Comparison of ENCODE assay signal across 17 mouse cellular contexts in the genomic region with DNA sequence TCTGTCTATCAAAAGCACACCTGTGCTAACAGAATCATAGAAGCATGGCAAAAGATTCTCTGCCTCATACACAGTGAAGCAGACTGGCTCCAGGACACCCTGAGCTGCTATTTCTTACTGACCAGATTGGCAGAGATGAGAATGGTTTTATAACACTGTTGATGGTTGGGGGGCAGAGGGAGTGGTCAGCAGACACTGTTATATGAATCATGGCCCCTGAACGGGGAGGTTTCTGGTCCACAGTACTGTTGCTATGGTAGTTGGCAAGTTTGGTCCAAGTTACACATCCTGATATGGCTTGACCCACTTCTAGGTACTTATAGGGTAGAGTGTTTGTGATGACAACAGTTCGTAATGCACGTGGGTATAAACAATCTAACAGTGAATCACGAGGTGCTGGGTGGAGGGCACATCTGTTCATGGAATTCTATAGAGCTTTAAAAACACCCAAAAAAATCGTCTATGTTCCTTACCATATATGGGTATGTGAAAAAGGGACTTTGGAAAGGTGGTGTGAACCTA. TPM values are rescaled to one million over a fixed set of nuclear protein-coding genes. Genes with fewer than 3 reads are reported as not detected.
A peak's percentile ranks its signal among the peaks of the same experiment; 100 is the strongest.
DNase-seq lines count a peak whose midpoint lies in the region; ATAC-seq lines count a peak whose summit lies in the region.
"Had no signal": no experiment of that assay in that cellular context is flagged by ENCODE, and none has a peak within 500 bp of the region (broad histone marks: within the 10 kb centered on the region; RNA-seq: fewer than 3 reads in every experiment).

No protein-coding gene starts in this region.

- peak; percentile 18 to 24 for DNase-seq in cerebellum, postnatal 25 days
- no peak for DNase-seq in cerebellum, adult 11-12 months
- DNase-seq in spleen, adult 18-20 months: no peak
- DNase-seq: adrenal gland, postnatal 36 days; heart, adult 2 months; liver, embryonic 13.5 days; thymus, postnatal 4 days had no signal

- no peak overlapping the region for H3K9ac ChIP-seq in midbrain, embryonic 12.5 days (replicated peaks)
- no peak overlapping the region for H3K9ac ChIP-seq in midbrain, embryonic 15.5 days
- H3K9ac ChIP-seq in forebrain, embryonic 15.5 days (replicated peaks): no peak overlapping the region
- H3K9ac ChIP-seq in hindbrain, embryonic 16.5 days (ENCODE audit: low read depth, low read length): no peak overlapping the region
- H3K9ac ChIP-seq in kidney, embryonic 14.5 days (ENCODE audit: low read depth, low read length): no peak overlapping the region
- H3K9ac ChIP-seq: embryonic facial prominence, embryonic 12.5 days; liver, embryonic 13.5 days had no signal

- H3K27ac ChIP-seq in midbrain, embryonic 12.5 days (replicated peaks): no peak overlapping the region
- H3K27ac ChIP-seq in midbrain, embryonic 15.5 days: no peak overlapping the region
- H3K27ac ChIP-seq in forebrain, embryonic 15.5 days (replicated peaks): peak overlapping the region; percentile 78
- H3K27ac ChIP-seq in hindbrain, embryonic 16.5 days (ENCODE audit: low read depth, low read length): no peak overlapping the region
- no peak overlapping the region for H3K27ac ChIP-seq in kidney, embryonic 14.5 days (ENCODE audit: low read depth, low read length)
- H3K27ac ChIP-seq: embryonic facial prominence, embryonic 12.5 days; heart, adult 2 months; kidney, postnatal 0 days; liver, embryonic 13.5 days had no signal

- no peaks in the 10 kb centered on the region for H3K27me3 ChIP-seq in midbrain, embryonic 12.5 days
- H3K27me3 ChIP-seq in midbrain, embryonic 15.5 days (replicated peaks): no peaks in the 10 kb centered on the region
- H3K27me3 ChIP-seq in forebrain, embryonic 15.5 days: no peaks in the 10 kb centered on the region
- H3K27me3 ChIP-seq in hindbrain, embryonic 16.5 days (replicated peaks; ENCODE audit: control insufficient read depth, insufficient read depth, low read length): no peaks in the 10 kb centered on the region
- H3K27me3 ChIP-seq in kidney, embryonic 14.5 days (ENCODE audit: control insufficient read depth, insufficient read depth, low read length): no peaks in the 10 kb centered on the region
- H3K27me3 ChIP-seq: embryonic facial prominence, embryonic 12.5 days; liver, embryonic 13.5 days; megakaryocyte, embryonic 14.5 days had no signal

- H3K36me3 ChIP-seq in midbrain, embryonic 12.5 days: no peaks in the 10 kb centered on the region
- no peaks in the 10 kb centered on the region for H3K36me3 ChIP-seq in midbrain, embryonic 15.5 days (replicated peaks)
- no peaks in the 10 kb centered on the region for H3K36me3 ChIP-seq in forebrain, embryonic 15.5 days
- H3K36me3 ChIP-seq in hindbrain, embryonic 16.5 days (ENCODE audit: control insufficient read depth, insufficient read depth, low read length): no peaks in the 10 kb centered on the region
- no peaks in the 10 kb centered on the region for H3K36me3 ChIP-seq in kidney, embryonic 14.5 days (ENCODE audit: control insufficient read depth, insufficient read depth, low read length)
- H3K36me3 ChIP-seq: embryonic facial prominence, embryonic 12.5 days; liver, embryonic 13.5 days had no signal

- WGBS in midbrain, embryonic 12.5 days: 87% methylated on average over 5 of the region's 5 CpGs
- 83% methylated on average over 5 of the region's 5 CpGs for WGBS in midbrain, embryonic 15.5 days
- 77% methylated on average over 5 of the region's 5 CpGs for WGBS in forebrain, embryonic 15.5 days
- 76% methylated on average over 5 of the region's 5 CpGs for WGBS in hindbrain, embryonic 16.5 days
- WGBS in kidney, embryonic 14.5 days: 84% methylated on average over 5 of the region's 5 CpGs

- no peaks in the 10 kb centered on the region for H3K4me1 ChIP-seq in midbrain, embryonic 12.5 days
- H3K4me1 ChIP-seq in midbrain, embryonic 15.5 days: no peaks in the 10 kb centered on the region
- H3K4me1 ChIP-seq in forebrain, embryonic 15.5 days: peaks cover 28% of the 10 kb centered on the region
- H3K4me1 ChIP-seq in hindbrain, embryonic 16.5 days (ENCODE audit: control insufficient read depth, insufficient read depth, low read depth, low read length): no peaks in the 10 kb centered on the region
- no peaks in the 10 kb centered on the region for H3K4me1 ChIP-seq in kidney, embryonic 14.5 days (ENCODE audit: control insufficient read depth, insufficient read depth, low read length)
- H3K4me1 ChIP-seq: embryonic facial prominence, embryonic 12.5 days; liver, embryonic 13.5 days; megakaryocyte, embryonic 14.5 days had no signal

- H3K4me3 ChIP-seq in midbrain, embryonic 12.5 days: no peak overlapping the region
- no peak overlapping the region for H3K4me3 ChIP-seq in midbrain, embryonic 15.5 days
- H3K4me3 ChIP-seq in forebrain, embryonic 15.5 days: no peak overlapping the region
- no peak overlapping the region for H3K4me3 ChIP-seq in hindbrain, embryonic 16.5 days (ENCODE audit: low read length)
- no peak overlapping the region for H3K4me3 ChIP-seq in kidney, embryonic 14.5 days (ENCODE audit: low read length)
- H3K4me3 ChIP-seq: embryonic facial prominence, embryonic 12.5 days; heart, adult 2 months; liver, embryonic 13.5 days had no signal

- no peaks in the 10 kb centered on the region for H3K9me3 ChIP-seq in midbrain, embryonic 12.5 days
- no peaks in the 10 kb centered on the region for H3K9me3 ChIP-seq in midbrain, embryonic 15.5 days
- no peaks in the 10 kb centered on the region for H3K9me3 ChIP-seq in forebrain, embryonic 15.5 days
- H3K9me3 ChIP-seq in hindbrain, embryonic 16.5 days (ENCODE audit: control insufficient read depth, low read length): no peaks in the 10 kb centered on the region
- H3K9me3 ChIP-seq in kidney, embryonic 14.5 days (ENCODE audit: control insufficient read depth, low read length): no peaks in the 10 kb centered on the region
- H3K9me3 ChIP-seq: embryonic facial prominence, embryonic 12.5 days; liver, embryonic 13.5 days had no signal

- ATAC-seq in midbrain, embryonic 12.5 days (ENCODE audit: low FRiP score, low read depth): peak; percentile 32; the same call in 1 of the 2 replicates
- ATAC-seq in midbrain, embryonic 15.5 days (replicated peaks): no peak
- peak; percentile 21; the same call in 1 of the 2 replicates for ATAC-seq in forebrain, embryonic 15.5 days (replicated peaks)
- ATAC-seq in hindbrain, embryonic 16.5 days: peak; percentile 48
- no peak for ATAC-seq in kidney, embryonic 14.5 days (ENCODE audit: low FRiP score, low TSS enrichment)
- ATAC-seq: intestine, embryonic 16.5 days; lung, postnatal 0 days had no signal

- H3K4me2 ChIP-seq in midbrain, embryonic 12.5 days (replicated peaks): no peak overlapping the region
- no peak overlapping the region for H3K4me2 ChIP-seq in midbrain, embryonic 15.5 days
- H3K4me2 ChIP-seq in forebrain, embryonic 15.5 days (replicated peaks): no peak overlapping the region
- H3K4me2 ChIP-seq in hindbrain, embryonic 16.5 days (ENCODE audit: low read length): no peak overlapping the region
- H3K4me2 ChIP-seq in kidney, embryonic 14.5 days (replicated peaks; ENCODE audit: low read depth, low read length): no peak overlapping the region
- H3K4me2 ChIP-seq: embryonic facial prominence, embryonic 12.5 days; liver, embryonic 13.5 days had no signal

RNA-seq across cellular contexts. Expression of a gene that starts 49.6 kb away (rescaled TPM):
- polyA plus RNA-seq in midbrain, embryonic 12.5 days (2016; fragmentation: Nextera tagmentation; extraction: Ambion mirVana): 120 and 125 TPM in 2 replicates
- polyA plus RNA-seq in midbrain, embryonic 15.5 days (2015; fragmentation: Nextera tagmentation; extraction: Ambion mirVana): 199 and 201 TPM in 2 replicates
- polyA plus RNA-seq in forebrain, embryonic 15.5 days (2015; fragmentation: Nextera tagmentation; extraction: Ambion mirVana): 159 and 172 TPM in 2 replicates
- 173 and 186 TPM in 2 replicates for polyA plus RNA-seq in hindbrain, embryonic 16.5 days (2015; fragmentation: Nextera tagmentation; extraction: Ambion mirVana)
- 2.6 and 2.8 TPM in 2 replicates for polyA plus RNA-seq in kidney, embryonic 14.5 days (2014; fragmentation: Nextera tagmentation; extraction: Ambion mirVana)

RNA-seq across cellular contexts. Expression of a gene that starts 59.5 kb away (rescaled TPM):
- polyA plus RNA-seq in midbrain, embryonic 12.5 days (2016; fragmentation: Nextera tagmentation; extraction: Ambion mirVana): 34.6 and 34.9 TPM in 2 replicates
- 32.8 and 33.4 TPM in 2 replicates for polyA plus RNA-seq in midbrain, embryonic 15.5 days (2015; fragmentation: Nextera tagmentation; extraction: Ambion mirVana)
- 31.9 and 38.0 TPM in 2 replicates for polyA plus RNA-seq in forebrain, embryonic 15.5 days (2015; fragmentation: Nextera tagmentation; extraction: Ambion mirVana)
- 51.2 and 67.9 TPM in 2 replicates for polyA plus RNA-seq in hindbrain, embryonic 16.5 days (2015; fragmentation: Nextera tagmentation; extraction: Ambion mirVana)
- 74.4 and 88.9 TPM in 2 replicates for polyA plus RNA-seq in kidney, embryonic 14.5 days (2014; fragmentation: Nextera tagmentation; extraction: Ambion mirVana)

RNA-seq across cellular contexts. Expression of a gene that starts 59.9 kb away (rescaled TPM):
- polyA plus RNA-seq in midbrain, embryonic 12.5 days (2016; fragmentation: Nextera tagmentation; extraction: Ambion mirVana): 42.2 and 43.0 TPM in 2 replicates
- polyA plus RNA-seq in midbrain, embryonic 15.5 days (2015; fragmentation: Nextera tagmentation; extraction: Ambion mirVana): 23.2 and 23.7 TPM in 2 replicates
- 27.7 and 30.2 TPM in 2 replicates for polyA plus RNA-seq in forebrain, embryonic 15.5 days (2015; fragmentation: Nextera tagmentation; extraction: Ambion mirVana)
- polyA plus RNA-seq in hindbrain, embryonic 16.5 days (2015; fragmentation: Nextera tagmentation; extraction: Ambion mirVana): 21.3 and 22.8 TPM in 2 replicates
- polyA plus RNA-seq in kidney, embryonic 14.5 days (2014; fragmentation: Nextera tagmentation; extraction: Ambion mirVana): 48.8 and 52.1 TPM in 2 replicates

Comparison
In these comparisons a context has a peak if more than half of its experiments do, and no peak if none do; other contexts are left out.
1. DNase-seq: peak in cerebellum, postnatal 25 days (2 of 2); none in cerebellum, adult 11-12 months (single experiment) and spleen, adult 18-20 months (0 of 2).
2. ATAC-seq: peak in midbrain, embryonic 12.5 days (single experiment), forebrain, embryonic 15.5 days (single experiment) and hindbrain, embryonic 16.5 days (single experiment); none in midbrain, embryonic 15.5 days (single experiment) and kidney, embryonic 14.5 days (single experiment).
3. RNA of a gene that starts 49.6 kb away (polyA plus RNA-seq): 199 to 201 TPM in midbrain, embryonic 15.5 days, 173 to 186 TPM in hindbrain, embryonic 16.5 days, 159 to 172 TPM in forebrain, embryonic 15.5 days and 120 to 125 TPM in midbrain, embryonic 12.5 days; 2.6 to 2.8 TPM in kidney, embryonic 14.5 days; every median in the first group is over 10 times any median in the second.